Mouse (Mus musculus) R1 (cell line): ENCODE results near the gene Csnk2b.
A peak's percentile ranks its signal among the peaks of the same experiment; 100 is the strongest.

Source experiments
- DNase-seq: peaks from one replicate; pipeline ENCODE4 v3.0.0-alpha.2; 2018; ENCODE audit warnings: low read depth, low spot score

Csnk2b gene

GRCm38 (mm10) chr17:35088825-35089644 is 32.8 kb downstream of the Csnk2b start, which contains the start of gene Abhd16a:
TSS of gene Abhd16a (plus strand) at chr17:35089263.
- DNase-seq: peak; percentile 95

DNA sequence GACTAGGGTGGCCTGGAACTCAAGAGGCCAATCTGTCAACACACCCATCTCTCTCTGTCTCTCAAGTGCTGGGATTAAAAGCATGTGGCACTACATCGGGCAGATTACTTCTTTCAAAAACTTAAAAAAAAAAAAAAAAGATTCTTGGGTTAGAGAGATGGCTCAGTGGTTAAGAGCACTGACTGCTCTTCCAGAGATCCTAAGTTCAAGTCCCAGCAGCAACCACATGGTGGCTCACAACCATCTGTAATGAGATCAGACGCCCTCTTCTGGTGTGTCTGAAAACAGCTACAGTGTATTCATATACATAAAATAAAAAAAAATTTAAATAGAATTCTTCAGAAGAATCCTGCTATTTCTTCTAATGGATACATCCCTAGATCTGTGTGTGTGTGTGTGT is 33.7 kb downstream of the Csnk2b start:
- peak; percentile 46 for DNase-seq

- no peak for DNase-seq
Observed at GRCm38 (mm10) chr17:35085208-35085865, 36.5 kb downstream of the Csnk2b start, which contains the start of gene Ly6g6f. TSS of gene Ly6g6f (minus strand) at chr17:35085610.

GRCm38 (mm10) chr17:35083929-35084497 is 37.8 kb downstream of the Csnk2b start:
- no peak for DNase-seq

GRCm38 (mm10) chr17:35082841-35083576 is 38.8 kb downstream of the Csnk2b start:
- no peak for DNase-seq

GRCm38 (mm10) chr17:35080710-35081109 is 41.1 kb downstream of the Csnk2b start:
- no peak for DNase-seq

GRCm38 (mm10) chr17:35080248-35080647 is 41.6 kb downstream of the Csnk2b start:
- no peak for DNase-seq

GRCm38 (mm10) chr17:35079778-35080177 is 42.1 kb downstream of the Csnk2b start:
- no peak for DNase-seq

GRCm38 (mm10) chr17:35077786-35078233 is 44.0 kb downstream of the Csnk2b start, which contains the start of gene Ly6g6d:
TSS of gene Ly6g6d (minus strand) at chr17:35078065.
- no peak for DNase-seq

- DNase-seq: peak; percentile 40
Observed at GRCm38 (mm10) chr17:35077285-35077684, 44.6 kb downstream of the Csnk2b start.

- peak; percentile 74 for DNase-seq
Observed at GRCm38 (mm10) chr17:35076507-35077176, 45.2 kb downstream of the Csnk2b start, which contains the start of gene Ly6g6e. TSS of gene Ly6g6e (plus strand) at chr17:35076902.

DNA sequence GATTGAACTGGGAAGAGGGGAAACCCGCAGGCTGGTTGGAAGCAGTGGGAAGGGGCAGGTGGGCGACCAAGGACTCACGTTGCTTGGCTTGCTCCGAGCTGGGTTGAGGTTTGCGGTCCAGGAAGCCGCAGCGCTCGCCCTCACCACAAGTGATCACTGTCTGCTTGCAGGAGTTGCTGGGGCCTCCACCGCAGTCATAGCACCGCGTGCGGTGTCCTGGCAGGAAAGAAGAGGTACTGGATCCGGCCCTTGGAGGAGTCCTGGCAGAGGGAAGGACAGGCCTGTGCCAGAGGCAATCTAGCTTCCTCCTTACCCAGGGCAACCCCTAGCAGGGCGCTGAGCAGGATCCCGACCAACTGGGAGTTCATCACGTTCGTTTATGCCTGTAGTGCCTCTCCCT is 47.8 kb downstream of the Csnk2b start:
- no peak for DNase-seq

DNA sequence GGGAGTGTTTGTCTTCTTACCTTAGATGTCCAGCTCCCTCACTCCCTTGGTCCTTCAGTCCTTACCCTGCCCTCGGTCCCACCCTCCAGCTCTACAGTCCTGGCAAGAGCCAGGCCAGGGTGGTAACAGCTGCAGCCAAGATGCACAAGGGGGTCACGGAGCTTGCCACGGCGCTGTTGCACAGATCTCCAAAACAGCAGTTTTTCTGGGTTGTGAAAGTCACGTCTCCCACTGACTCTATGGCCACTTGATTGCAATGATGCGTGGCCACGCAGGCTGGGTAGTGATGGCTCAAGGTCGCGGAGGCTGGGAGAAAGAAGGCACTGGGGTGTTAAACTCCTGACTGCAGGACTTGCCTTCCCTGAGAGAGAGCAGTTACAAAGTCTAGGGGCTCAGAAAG is 50.4 kb downstream of the Csnk2b start:
- DNase-seq: no peak

DNA sequence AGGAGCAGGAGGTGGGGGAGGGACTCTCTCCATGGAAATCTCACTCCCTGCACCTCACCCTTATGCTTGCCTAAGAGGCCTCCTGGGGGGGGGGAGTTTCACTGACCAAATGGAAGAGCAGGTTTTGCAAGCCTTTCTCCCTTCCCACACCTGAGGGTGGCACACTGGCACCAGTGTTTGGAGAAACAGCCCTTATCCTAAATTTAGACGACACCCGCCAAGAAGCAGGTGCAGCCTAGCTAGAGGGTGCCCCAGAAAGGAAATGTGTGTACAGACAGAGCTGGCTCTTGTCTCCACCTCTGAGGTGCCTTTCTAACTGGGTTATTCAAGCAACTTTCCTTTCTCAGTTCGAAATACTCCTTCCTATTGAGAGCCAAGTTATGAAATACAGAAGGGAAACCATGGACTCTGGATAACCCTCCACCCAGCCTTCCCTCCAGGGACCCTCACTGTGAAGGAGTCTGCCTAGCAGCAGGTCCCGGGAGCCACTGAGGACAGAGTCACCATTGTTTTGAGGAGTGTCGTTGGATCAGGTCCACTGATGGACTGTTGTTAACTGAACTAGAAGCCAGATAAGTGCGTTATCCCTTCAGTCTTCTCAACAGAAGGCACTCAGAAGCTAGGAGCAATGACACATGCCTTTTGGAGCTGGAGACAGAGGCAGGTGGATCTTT is 51.2 kb downstream of the Csnk2b start:
- no peak for DNase-seq

GRCm38 (mm10) chr17:35068213-35068914 is 53.5 kb downstream of the Csnk2b start:
- DNase-seq: no peak
